Mouse (Mus musculus): ENCODE data around the gene Gm8439. TPM values are rescaled to one million over a fixed set of nuclear protein-coding genes. Genes with fewer than 3 reads are reported as not detected.

Gene Gm8439
- polyA plus RNA-seq, 1 experiment from 2014 or later, result not detected

DNA sequence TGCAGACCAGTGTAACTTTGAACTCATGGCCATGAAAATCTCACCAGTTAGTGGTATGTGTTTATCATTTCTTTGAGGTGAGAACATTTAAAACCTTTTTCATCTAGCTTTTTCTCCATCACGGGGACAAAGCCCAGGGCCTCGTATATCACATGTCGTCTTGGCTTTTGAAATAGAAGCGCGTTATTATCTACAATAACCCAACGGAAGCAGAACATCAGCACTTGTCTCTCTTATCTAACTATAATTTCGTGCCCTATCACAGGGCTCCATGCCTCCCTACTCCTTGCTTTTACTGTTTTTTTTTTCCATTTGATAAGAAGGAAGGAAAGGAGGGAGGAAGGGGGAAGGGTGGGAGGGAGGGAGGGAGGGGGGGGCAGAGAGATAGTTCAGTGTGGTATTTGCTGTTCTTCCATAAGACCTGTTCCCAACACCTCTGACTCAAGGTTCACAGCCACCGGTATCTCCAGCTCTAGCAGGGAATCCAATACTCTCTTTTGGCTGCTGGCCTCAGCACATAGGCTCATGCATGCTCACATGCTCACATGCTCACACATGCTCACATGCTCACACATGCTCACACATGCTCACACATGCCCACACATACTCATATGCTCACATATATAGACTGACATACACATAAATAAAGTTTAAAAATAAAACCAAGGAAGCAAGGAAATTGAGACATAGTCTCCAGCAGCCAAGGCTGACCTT, 41.8 kb downstream of the Gm8439 start:
- no peak for TF ChIP-seq CTCF (IDR thresholded peaks at IDR 0.05; ENCODE audit: low read depth)
- no peak for DNase-seq
- no peak for ATAC-seq (ENCODE audit: insufficient read depth)

DNA sequence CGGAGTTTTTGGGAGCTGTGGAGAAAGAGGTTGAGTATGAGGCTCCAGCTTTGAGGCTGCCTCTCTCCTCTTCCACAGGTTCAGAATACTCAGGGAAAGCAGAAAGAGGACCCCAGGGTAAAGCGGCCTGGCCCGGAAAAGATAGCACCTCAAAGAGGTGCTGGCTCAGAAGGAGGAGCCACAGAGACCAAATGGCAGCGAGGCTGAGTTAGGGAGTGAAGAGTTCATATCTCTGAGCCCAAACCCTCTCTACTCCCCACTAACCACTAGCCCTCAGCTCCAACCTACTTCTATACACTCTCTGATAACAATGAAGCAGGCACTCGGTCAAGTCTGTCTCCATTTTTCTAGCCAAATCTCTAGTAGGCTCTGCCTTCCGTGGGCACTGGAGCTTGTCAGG, 43.3 kb downstream of the Gm8439 start:
- WGBS, result 49% methylated on average over 6 of the region's 6 CpGs
- Histone ChIP-seq H3K27me3 (ENCODE audit: insufficient read depth, low read length) (no peaks in the 10 kb centered on the region), H3K9me3 (ENCODE audit: low read depth, low read length) (no peaks in the 10 kb centered on the region), H3K27ac (ENCODE audit: low read depth) (no peak overlapping the region), H3K36me3 (ENCODE audit: insufficient read depth) (no peaks in the 10 kb centered on the region), H3K9ac (no peak overlapping the region), H3K4me1 (ENCODE audit: insufficient read depth) (no peaks in the 10 kb centered on the region), H3K4me2 (no peak overlapping the region), H3K4me3 (ENCODE audit: low read depth, low read length) (no peak overlapping the region)
- TF ChIP-seq CTCF (IDR thresholded peaks at IDR 0.05; ENCODE audit: low read depth), result no peak
- ATAC-seq (ENCODE audit: insufficient read depth) (no peak), DNase-seq (no peak)

More for the DNA sequence above, 41.8 kb downstream of the Gm8439 start:
- Histone ChIP-seq H3K4me3 (ENCODE audit: low read depth, low read length) (no peak overlapping the region), H3K27ac (ENCODE audit: low read depth) (no peak overlapping the region), H3K9ac (no peak overlapping the region), H3K27me3 (ENCODE audit: insufficient read depth, low read length) (no peaks in the 10 kb centered on the region), H3K4me1 (ENCODE audit: insufficient read depth) (no peaks in the 10 kb centered on the region), H3K4me2 (no peak overlapping the region), H3K9me3 (ENCODE audit: low read depth, low read length) (no peaks in the 10 kb centered on the region), H3K36me3 (ENCODE audit: insufficient read depth) (no peaks in the 10 kb centered on the region)
- 44% methylated on average over 8 of the region's 8 CpGs for WGBS

DNA sequence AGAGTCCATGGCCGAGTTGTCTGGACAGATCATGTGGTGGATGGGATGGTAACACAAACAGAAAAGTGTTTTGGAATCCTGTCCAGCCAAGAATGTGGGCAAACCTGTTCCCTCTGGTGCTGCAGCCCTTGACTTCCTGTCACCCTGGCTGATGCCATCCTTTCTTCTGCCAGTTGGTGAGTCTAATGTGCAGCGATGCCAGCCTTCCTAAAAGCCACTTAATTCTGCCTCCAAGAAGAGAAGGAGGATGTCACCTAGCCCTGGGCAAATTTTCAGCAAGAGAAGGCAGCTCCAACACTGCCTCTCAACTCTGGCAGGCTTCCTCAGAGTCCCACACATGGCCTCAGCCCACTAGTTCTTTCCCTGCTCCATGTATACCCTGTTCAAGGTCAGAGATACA, 46.8 kb downstream of the Gm8439 start:
- H3K4me2 ChIP-seq, result no peak overlapping the region
- no peak for ATAC-seq (ENCODE audit: insufficient read depth)
- H3K4me3 ChIP-seq (ENCODE audit: low read depth, low read length), result no peak overlapping the region
- no peak for TF ChIP-seq CTCF (IDR thresholded peaks at IDR 0.05; ENCODE audit: low read depth)
- H3K27me3 ChIP-seq (ENCODE audit: insufficient read depth, low read length), result no peaks in the 10 kb centered on the region
- H3K36me3 ChIP-seq (ENCODE audit: insufficient read depth), result no peaks in the 10 kb centered on the region
- H3K27ac ChIP-seq (ENCODE audit: low read depth), result no peak overlapping the region
- no peaks in the 10 kb centered on the region for H3K4me1 ChIP-seq (ENCODE audit: insufficient read depth)
- H3K9me3 ChIP-seq (ENCODE audit: low read depth, low read length), result no peaks in the 10 kb centered on the region
- no peak overlapping the region for H3K9ac ChIP-seq
- WGBS, result 48% methylated on average over 2 of the region's 2 CpGs
- no peak for DNase-seq

DNA sequence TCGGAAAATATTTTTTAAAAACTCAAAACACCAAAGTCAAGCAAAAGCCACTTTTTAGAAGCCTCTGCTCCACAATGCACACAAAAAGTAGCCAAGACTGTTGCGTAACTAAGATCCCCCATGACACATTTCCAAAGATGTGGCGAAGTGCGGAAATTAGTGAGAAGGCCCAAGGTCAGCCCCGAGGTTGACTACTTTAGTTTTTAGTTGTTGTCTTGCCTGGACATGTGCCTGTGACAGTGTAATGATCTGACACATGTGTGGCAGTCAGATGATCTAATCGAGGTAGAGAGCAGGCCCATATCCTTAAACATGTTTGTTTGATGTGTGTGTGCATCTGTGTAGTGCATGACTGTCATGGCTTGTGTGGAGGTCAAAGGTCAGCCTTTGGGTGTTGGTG, 53.4 kb downstream of the Gm8439 start:
- no peak for TF ChIP-seq CTCF (IDR thresholded peaks at IDR 0.05; ENCODE audit: low read depth)
- H3K4me1 ChIP-seq (ENCODE audit: insufficient read depth), result no peaks in the 10 kb centered on the region
- no peak overlapping the region for H3K4me2 ChIP-seq
- H3K4me3 ChIP-seq (ENCODE audit: low read depth, low read length), result no peak overlapping the region
- ATAC-seq (ENCODE audit: insufficient read depth) (no peak), DNase-seq (no peak)
- H3K36me3 ChIP-seq (ENCODE audit: insufficient read depth), result no peaks in the 10 kb centered on the region
- no peaks in the 10 kb centered on the region for H3K9me3 ChIP-seq (ENCODE audit: low read depth, low read length)
- no peaks in the 10 kb centered on the region; the same call in 1 of the 2 replicates for H3K27me3 ChIP-seq (ENCODE audit: insufficient read depth, low read length)
- 87% methylated on average over 6 of the region's 6 CpGs for WGBS
- H3K9ac ChIP-seq, result no peak overlapping the region
- H3K27ac ChIP-seq (ENCODE audit: low read depth), result no peak overlapping the region

DNA sequence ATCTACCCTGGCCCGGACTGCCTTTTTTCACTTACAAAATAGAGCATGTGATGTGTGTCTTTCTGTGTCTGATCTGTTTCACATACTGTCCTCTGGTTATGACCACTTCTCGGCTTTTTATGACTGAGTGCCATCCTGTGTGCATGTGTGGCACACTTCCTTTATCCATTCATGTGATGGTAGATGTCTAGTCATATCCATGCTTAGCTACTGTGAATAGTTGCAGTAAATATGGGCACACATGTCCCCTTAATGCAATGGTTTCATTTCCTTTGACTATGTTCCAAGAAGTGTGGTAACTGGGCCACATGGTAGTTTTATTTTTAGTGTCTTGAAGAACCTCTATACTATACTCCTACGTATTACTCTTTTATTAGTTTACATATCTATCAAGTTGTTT, 55.4 kb downstream of the Gm8439 start:
- Histone ChIP-seq H3K9me3 (ENCODE audit: low read depth, low read length) (no peaks in the 10 kb centered on the region), H3K36me3 (ENCODE audit: insufficient read depth) (no peaks in the 10 kb centered on the region), H3K4me3 (ENCODE audit: low read depth, low read length) (no peak overlapping the region), H3K4me1 (ENCODE audit: insufficient read depth) (no peaks in the 10 kb centered on the region), H3K4me2 (no peak overlapping the region), H3K27ac (ENCODE audit: low read depth) (no peak overlapping the region), H3K27me3 (ENCODE audit: insufficient read depth, low read length) (peaks cover 15% of the 10 kb centered on the region), H3K9ac (no peak overlapping the region)
- ATAC-seq (ENCODE audit: insufficient read depth), result no peak
- DNase-seq, result no peak
- TF ChIP-seq CTCF (IDR thresholded peaks at IDR 0.05; ENCODE audit: low read depth), result no peak
- WGBS, result 78% methylated on average over 3 of the region's 3 CpGs

DNA sequence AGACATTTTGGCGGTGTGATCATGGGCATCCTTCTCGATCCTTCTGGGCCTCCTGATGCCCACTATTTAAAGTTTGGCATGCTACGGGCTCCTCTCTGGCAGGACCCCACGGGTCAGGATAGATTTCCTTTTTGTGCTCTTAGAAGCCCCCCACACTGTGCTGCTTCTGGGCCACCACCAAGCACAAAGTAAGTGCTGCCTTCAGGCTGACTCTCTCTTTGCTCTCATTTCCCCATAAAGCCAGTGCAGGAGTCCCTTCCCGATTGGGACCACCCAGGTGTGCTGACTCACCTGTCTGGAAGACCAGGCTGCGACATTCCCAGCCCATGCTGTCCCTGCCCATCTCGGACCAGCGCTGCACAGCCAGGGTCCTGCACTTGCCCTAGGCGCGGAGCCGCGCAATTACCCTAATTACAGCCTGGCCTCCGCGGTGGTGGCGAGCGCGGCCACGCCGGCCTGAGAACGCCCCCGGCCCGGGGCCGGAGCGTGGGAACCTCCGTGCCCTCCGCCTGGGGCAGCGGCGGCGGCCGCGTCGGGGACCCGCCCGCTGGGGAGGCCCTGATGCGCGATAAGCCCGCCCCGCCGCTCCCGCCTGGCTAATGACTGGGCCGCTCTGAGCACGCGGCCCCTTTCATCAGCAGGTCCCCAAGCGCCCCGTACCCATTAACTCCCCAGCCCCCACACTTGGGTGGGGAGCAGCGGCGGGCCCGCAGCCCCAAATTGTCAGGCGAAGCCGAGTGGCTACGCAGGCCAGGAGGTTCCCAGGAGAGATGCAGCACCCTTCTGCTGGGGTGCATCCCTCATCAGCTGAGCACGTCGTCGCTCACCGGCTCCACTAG, 61.0 kb downstream of the Gm8439 start:
- WGBS, result 5% methylated on average over 55 of the region's 55 CpGs
- Histone ChIP-seq H3K36me3 (ENCODE audit: insufficient read depth) (no peaks in the 10 kb centered on the region), H3K4me3 (ENCODE audit: low read depth, low read length) (peak overlapping the region; percentile 40), H3K9me3 (ENCODE audit: low read depth, low read length) (no peaks in the 10 kb centered on the region), H3K4me2 (peak overlapping the region; percentile 73), H3K9ac (peak overlapping the region; percentile 40), H3K4me1 (ENCODE audit: insufficient read depth) (no peaks in the 10 kb centered on the region), H3K27ac (ENCODE audit: low read depth) (no peak overlapping the region), H3K27me3 (ENCODE audit: insufficient read depth, low read length) (peaks cover 42% of the 10 kb centered on the region)
- ATAC-seq (ENCODE audit: insufficient read depth) (peak; percentile 69), DNase-seq (peak; percentile 43)
- no peak for TF ChIP-seq CTCF (IDR thresholded peaks at IDR 0.05; ENCODE audit: low read depth)

DNA sequence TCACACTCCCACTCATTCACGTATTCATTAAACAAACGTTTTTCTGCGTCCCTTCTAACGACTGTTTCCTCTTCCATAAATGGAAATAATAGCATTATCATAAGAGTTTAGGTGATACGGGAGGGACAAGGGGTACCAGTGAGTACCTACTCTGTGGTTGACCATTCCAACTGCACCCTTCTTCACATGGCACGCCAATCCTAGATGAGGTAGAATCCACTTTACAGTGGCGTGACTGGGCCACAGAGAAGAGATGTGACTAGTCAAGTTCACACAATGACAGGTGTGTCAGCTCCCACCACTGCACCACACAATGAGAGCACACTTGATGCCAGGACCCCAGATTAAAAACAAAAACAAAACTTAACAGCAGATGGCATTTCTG, 61.7 kb downstream of the Gm8439 start:
- H3K4me3 ChIP-seq (ENCODE audit: low read depth, low read length), result peak overlapping the region; percentile 40
- TF ChIP-seq CTCF (IDR thresholded peaks at IDR 0.05; ENCODE audit: low read depth), result no peak
- peaks cover 43% of the 10 kb centered on the region for H3K27me3 ChIP-seq (ENCODE audit: insufficient read depth, low read length)
- H3K27ac ChIP-seq (ENCODE audit: low read depth), result no peak overlapping the region
- H3K9ac ChIP-seq, result no peak overlapping the region
- WGBS, result 21% methylated on average over 7 of the region's 7 CpGs
- ATAC-seq (ENCODE audit: insufficient read depth) (no peak), DNase-seq (no peak)
- no peaks in the 10 kb centered on the region for H3K36me3 ChIP-seq (ENCODE audit: insufficient read depth)
- no peaks in the 10 kb centered on the region for H3K4me1 ChIP-seq (ENCODE audit: insufficient read depth)
- H3K4me2 ChIP-seq, result peak overlapping the region; percentile 73
- H3K9me3 ChIP-seq (ENCODE audit: low read depth, low read length), result no peaks in the 10 kb centered on the region

All from lung, embryonic 14.5 days (tissue).